Mouse (Mus musculus) CH12.LX (cell line): ENCODE data around the gene Rreb1. TPM values are rescaled to one million over a fixed set of nuclear protein-coding genes. Genes with fewer than 3 reads are reported as not detected.

Experiments
- DNase-seq: peaks from one replicate; pipeline ENCODE4 v3.0.0-alpha.2; 2013; ENCODE audit errors: extremely low read depth
- H3K27ac ChIP-seq: 2 replicates; pipeline ENCODE4 v1.5.1; 2012; ENCODE audit warnings: low read depth, mild to moderate bottlenecking, control low read depth, moderate library complexity; ENCODE audit not compliant: insufficient read depth
- H3K27me3 ChIP-seq: replicated peaks from 2 replicates; pipeline ENCODE3; 2012; ENCODE audit warnings: inconsistent platforms
- H3K36me3 ChIP-seq, 2 experiments: replicated peaks in 1 of 2; 2 replicates each; pipeline versions ENCODE3 to v1.6.1; 2012; ENCODE audit warnings: inconsistent platforms in 1 of 2, low read length in 1 of 2, mild to moderate bottlenecking in 1 of 2, mixed read lengths in 1 of 2, moderate library complexity in 1 of 2; ENCODE audit not compliant: control insufficient read depth in 1 of 2, insufficient read depth in 1 of 2
- H3K4me1 ChIP-seq, 2 experiments: 2 replicates each; pipeline ENCODE4 v1.6.1; 2012; ENCODE audit warnings: inconsistent platforms in 1 of 2, moderate library complexity in 1 of 2; ENCODE audit not compliant: insufficient read depth in 2 of 2, control insufficient read depth in 1 of 2
- H3K4me2 ChIP-seq: 2 replicates; pipeline ENCODE4 v1.6.1; 2012; ENCODE audit warnings: low read depth, mild to moderate bottlenecking, control low read depth; ENCODE audit not compliant: poor library complexity, insufficient read depth, severe bottlenecking
- H3K4me3 ChIP-seq, 3 experiments: fragments of 150-350 bp in 1 of 3; sonication (generic) in 1 of 3; replicated peaks in 1 of 3; 2 replicates each; pipeline versions ENCODE3 to v1.5.1; 2011 to 2012; ENCODE audit warnings: low read depth in 2 of 3, low read length in 2 of 3, mild to moderate bottlenecking in 2 of 3, moderate library complexity in 2 of 3, control low read depth in 1 of 3, improper control_type of control experiment in 1 of 3, inconsistent platforms in 1 of 3, mixed read lengths in 1 of 3; ENCODE audit not compliant: poor library complexity in 1 of 3
- H3K79me2 ChIP-seq: replicated peaks from 2 replicates; pipeline ENCODE4 v1.6.1; 2012; ENCODE audit warnings: mild to moderate bottlenecking, moderate library complexity; ENCODE audit not compliant: control insufficient read depth, poor library complexity, insufficient read depth, severe bottlenecking; ENCODE audit errors: extremely low read depth
- H3K9ac ChIP-seq: 2 replicates; pipeline ENCODE4 v1.6.1; 2012; ENCODE audit warnings: low read depth, mild to moderate bottlenecking, control low read depth, moderate library complexity; ENCODE audit not compliant: insufficient read depth
- H3K9me3 ChIP-seq: replicated peaks from 2 replicates; pipeline ENCODE3; 2012; ENCODE audit warnings: low read length, inconsistent platforms, mixed read lengths
- BHLHE40 ChIP-seq: IDR thresholded peaks from 2 replicates; pipeline ENCODE4 v1.6.1; 2011; ENCODE audit warnings: mild to moderate bottlenecking, low read depth, low read length, improper control_type of control experiment
- CHD1 ChIP-seq: IDR thresholded peaks from 2 replicates; pipeline ENCODE4 v1.6.1; 2012; ENCODE audit warnings: low read depth, low read length, improper control_type of control experiment, inconsistent platforms
- CTCF ChIP-seq, 2 experiments: IDR thresholded peaks in 1 of 2; conservative IDR thresholded peaks in 1 of 2; 2 replicates each; pipeline ENCODE4 v1.5.1; 2011 to 2012; ENCODE audit warnings: low read depth in 2 of 2, low read length in 2 of 2, improper control_type of control experiment in 1 of 2, inconsistent platforms in 1 of 2, mild to moderate bottlenecking in 1 of 2, moderate library complexity in 1 of 2
- E2F4 ChIP-seq: IDR thresholded peaks from 2 replicates; pipeline ENCODE4 v1.6.1; 2011; ENCODE audit warnings: low read depth, low read length, improper control_type of control experiment; ENCODE audit not compliant: insufficient replicate concordance
- ELF1 ChIP-seq: IDR thresholded peaks from 2 replicates; pipeline ENCODE4 v1.6.1; 2014; ENCODE audit warnings: low read depth, mild to moderate bottlenecking, inconsistent platforms, low read length, improper control_type of control experiment
- EP300 ChIP-seq: IDR thresholded peaks from 2 replicates; pipeline ENCODE4 v1.6.1; 2011; ENCODE audit warnings: low read length, improper control_type of control experiment
- GABPA ChIP-seq: IDR thresholded peaks from 2 replicates; pipeline ENCODE4 v1.6.1; 2012; ENCODE audit warnings: low read depth, low read length, improper control_type of control experiment, inconsistent platforms; ENCODE audit not compliant: insufficient replicate concordance
- HCFC1 ChIP-seq: IDR thresholded peaks from 2 replicates; pipeline ENCODE4 v1.6.1; 2012; ENCODE audit warnings: low read depth, mild to moderate bottlenecking, inconsistent platforms, low read length, improper control_type of control experiment
- IRF4 ChIP-seq: IDR thresholded peaks from 2 replicates; pipeline ENCODE4 v1.6.1; 2014; ENCODE audit warnings: low read depth, mild to moderate bottlenecking, inconsistent platforms, low read length, improper control_type of control experiment
- JUND ChIP-seq: conservative IDR thresholded peaks from 2 replicates; pipeline ENCODE4 v1.6.1; 2011; ENCODE audit warnings: low read depth, low read length, improper control_type of control experiment
- MAFK ChIP-seq: IDR thresholded peaks from 2 replicates; pipeline ENCODE4 v1.6.1; 2011; ENCODE audit warnings: low read length, improper control_type of control experiment; ENCODE audit not compliant: insufficient replicate concordance
- MAX ChIP-seq: IDR thresholded peaks from 2 replicates; pipeline ENCODE4 v1.6.1; 2011; ENCODE audit warnings: low read length, improper control_type of control experiment
- MEF2A ChIP-seq: IDR thresholded peaks from 2 replicates; pipeline ENCODE4 v1.6.1; 2014; ENCODE audit warnings: low read depth, mild to moderate bottlenecking, inconsistent platforms, low read length, improper control_type of control experiment, borderline replicate concordance
- MYC ChIP-seq: IDR thresholded peaks from 2 replicates; pipeline ENCODE4 v1.6.1; 2011; ENCODE audit warnings: low read depth, mild to moderate bottlenecking, improper control_type of control experiment, low read length
- NELFE ChIP-seq: IDR thresholded peaks from 2 replicates; pipeline ENCODE4 v1.6.1; 2011; ENCODE audit warnings: low read depth, low read length, improper control_type of control experiment
- PAX5 ChIP-seq: IDR thresholded peaks from 2 replicates; pipeline ENCODE4 v1.6.1; 2012; ENCODE audit warnings: low read length, inconsistent platforms, mixed read lengths
- POLR2A ChIP-seq: IDR thresholded peaks from 2 replicates; pipeline ENCODE4 v1.6.1; 2011; ENCODE audit warnings: low read depth, mild to moderate bottlenecking, improper control_type of control experiment, low read length
- RAD21 ChIP-seq: IDR thresholded peaks from 2 replicates; pipeline ENCODE4 v1.6.1; 2011; ENCODE audit warnings: low read depth, mild to moderate bottlenecking, low read length, improper control_type of control experiment, moderate library complexity
- SIN3A ChIP-seq: IDR thresholded peaks from 2 replicates; pipeline ENCODE4 v1.6.1; 2012; ENCODE audit warnings: low read length, improper control_type of control experiment, inconsistent platforms
- TBP ChIP-seq: conservative IDR thresholded peaks from 2 replicates; pipeline ENCODE4 v1.6.1; 2011; ENCODE audit warnings: low read depth, low read length, improper control_type of control experiment
- TCF12 ChIP-seq: IDR thresholded peaks from 2 replicates; pipeline ENCODE4 v1.6.1; 2014; ENCODE audit warnings: low read depth, mild to moderate bottlenecking, inconsistent platforms, low read length, improper control_type of control experiment
- UBTF ChIP-seq: IDR thresholded peaks from 2 replicates; pipeline ENCODE4 v1.6.1; 2012; ENCODE audit warnings: low read depth, mild to moderate bottlenecking, inconsistent platforms, low read length, improper control_type of control experiment, moderate library complexity
- USF1 ChIP-seq: IDR thresholded peaks from 2 replicates; pipeline ENCODE4 v1.6.1; 2014; ENCODE audit warnings: low read depth, mild to moderate bottlenecking, inconsistent platforms, low read length, improper control_type of control experiment
- ZC3H11A ChIP-seq: IDR thresholded peaks from 2 replicates; pipeline ENCODE4 v1.6.1; 2012; ENCODE audit warnings: low read depth, mild to moderate bottlenecking, inconsistent platforms, low read length, improper control_type of control experiment
- ZKSCAN1 ChIP-seq: IDR thresholded peaks from 2 replicates; pipeline ENCODE4 v1.6.1; 2012; ENCODE audit warnings: low read depth, inconsistent platforms, low read length, improper control_type of control experiment, borderline replicate concordance
- ZMIZ1 ChIP-seq: IDR thresholded peaks from 2 replicates; pipeline ENCODE4 v1.6.1; 2012; ENCODE audit warnings: low read depth, mild to moderate bottlenecking, inconsistent platforms, low read length, improper control_type of control experiment
- ZNF384 ChIP-seq: IDR thresholded peaks from 2 replicates; pipeline ENCODE4 v1.6.1; 2012; ENCODE audit warnings: low read depth, low read length, improper control_type of control experiment, inconsistent platforms
- dilution Hi-C: fragments of 300-500 bp; cut with MboI; formaldehyde crosslinking; loops from 2 replicates; pipeline ENCODE4 v1.14.3; 2020; ENCODE audit warnings: low sequenced_read_pairs; ENCODE audit not compliant: extremely low pct_unique_long_range_greater_than_20kb, extremely low pct_ligation_motif_present
- in situ Hi-C: fragments of 300-500 bp; cut with MboI; formaldehyde crosslinking; loops from 3 replicates; pipeline ENCODE4 v1.14.3; 2019; ENCODE audit warnings: low sequenced_read_pairs, low pct_ligation_motif_present, low pct_unique_long_range_greater_than_20kb, mixed read lengths
- polyA plus RNA-seq: library from polyadenylated mRNA; unstranded; fragments of >175 nt; gene quantifications from 2 replicates; pipeline ENCODE4 v1.2.1, GENCODE M21; 2012; ENCODE audit warnings: low read depth; ENCODE audit not compliant: insufficient read length
- total RNA-seq, 2 experiments: library from RNA; depleted of rRNA; stranded (reverse); fragments of 300-350 nt in 1 of 2; fragments of >200 nt in 1 of 2; gene quantifications; 2 replicates each; pipeline ENCODE4 v1.2.3; 2012 to 2014

Rreb1 gene
- total and polyA plus RNA-seq, 3 experiments: 1.0 to 10.2 (median 5.3) TPM

- H3K79me2 ChIP-seq: peaks cover 32% of the 10 kb centered on the region
- TF ChIP-seq TCF12: no peak
- TF ChIP-seq ZNF384: no peak
- TF ChIP-seq GABPA: no peak
- TF ChIP-seq ZMIZ1: no peak
- TF ChIP-seq EP300: no peak
- no peak for TF ChIP-seq MAFK
- TF ChIP-seq SIN3A: no peak
- TF ChIP-seq IRF4: no peak
- TF ChIP-seq PAX5: no peak
- TF ChIP-seq ZC3H11A: no peak
- TF ChIP-seq POLR2A: no peak
- TF ChIP-seq MAX: no peak
- no peak for TF ChIP-seq JUND
- TF ChIP-seq USF1: no peak
- TF ChIP-seq MYC: no peak
- no peak for TF ChIP-seq ZKSCAN1
- H3K36me3 ChIP-seq: peaks cover 0 to 10% of the 10 kb centered on the region in 2 experiments
- no peak overlapping the region for H3K27ac ChIP-seq
- no peaks in the 10 kb centered on the region for H3K9me3 ChIP-seq
- H3K27me3 ChIP-seq: no peaks in the 10 kb centered on the region
- H3K4me3 ChIP-seq: no peak overlapping the region
- DNase-seq: no peak
- no peak overlapping the region for H3K9ac ChIP-seq
- no peak overlapping the region for H3K4me2 ChIP-seq
- in situ Hi-C loops (no loop called here), dilution Hi-C loops (no loop called here)
- peaks cover 18 to 86% of the 10 kb centered on the region in 2 experiments for H3K4me1 ChIP-seq
These were observed 98.6 kb downstream of the Rreb1 start for GRCm38 (mm10) chr13:37876836-37877235.

- no peak overlapping the region for H3K27ac ChIP-seq
- no peak for DNase-seq
- peaks cover 15 to 86% of the 10 kb centered on the region in 2 experiments for H3K4me1 ChIP-seq
- no peaks in the 10 kb centered on the region for H3K27me3 ChIP-seq
- in situ Hi-C loops (no loop called here), dilution Hi-C loops (no loop called here)
- TF ChIP-seq ZNF384 (no peak), IRF4 (no peak), RAD21 (no peak), BHLHE40 (no peak), HCFC1 (no peak), USF1 (no peak), UBTF (no peak), NELFE (no peak), CTCF (conservative IDR thresholded peaks at IDR 0.05 in 1 of 2, IDR thresholded peaks at IDR 0.05 in 1 of 2; ENCODE audit: low read depth in 2 of 2, low read length in 2 of 2) (no peak), ELF1 (no peak), E2F4 (no peak), PAX5 (no peak), ZKSCAN1 (no peak), MEF2A (no peak), TBP (no peak), EP300 (no peak), CHD1 (no peak), TCF12 (no peak)
- H3K9ac ChIP-seq: no peak overlapping the region
- no peak overlapping the region for H3K4me2 ChIP-seq
- no peak overlapping the region for H3K4me3 ChIP-seq
- peaks cover 30% of the 10 kb centered on the region for H3K79me2 ChIP-seq
- H3K36me3 ChIP-seq: peaks cover 0 to 11% of the 10 kb centered on the region in 2 experiments
- no peaks in the 10 kb centered on the region for H3K9me3 ChIP-seq
These were observed 99.0 kb downstream of the Rreb1 start for GRCm38 (mm10) chr13:37877241-37877640.
